In genomic region chr15:85576110-85576509, GRCm38 (mm10) we compare ENCODE assay signal across 10 mouse cellular contexts. TPM values are rescaled to one million over a fixed set of nuclear protein-coding genes. Genes with fewer than 3 reads are reported as not detected.
A peak's percentile ranks its signal among the peaks of the same experiment; 100 is the strongest.
DNase-seq lines count a peak whose midpoint lies in the region; ATAC-seq and TF ChIP-seq lines count a peak whose summit lies in the region.
"Had no signal": no experiment of that assay in that cellular context is flagged by ENCODE, and none has a peak within 500 bp of the region (broad histone marks: within the 10 kb centered on the region; RNA-seq: fewer than 3 reads in every experiment).

No protein-coding gene starts in this region.

- intact Hi-C loops in left cerebral cortex, adult 2 months (cut with DNase I) = no loop called here

- H3K4me3 ChIP-seq in left cerebral cortex, adult 2 months = peak overlapping the region; percentile 54
- peak overlapping the region; percentile 36 for H3K4me3 ChIP-seq in embryonic facial prominence, embryonic 14.5 days (ENCODE audit: low read depth, low read length)
- H3K4me3 ChIP-seq in limb, embryonic 11.5 days (ENCODE audit: low read depth, low read length) = peak overlapping the region; percentile 28; the same call in 1 of the 2 replicates
- H3K4me3 ChIP-seq in stomach, embryonic 14.5 days (ENCODE audit: low read depth, low read length) = peak overlapping the region; percentile 24; the same call in 1 of the 2 replicates

- peak overlapping the region; percentile 96 for H3K4me2 ChIP-seq in embryonic facial prominence, embryonic 14.5 days (ENCODE audit: low read depth, low read length)
- peak overlapping the region; percentile 53 for H3K4me2 ChIP-seq in limb, embryonic 11.5 days (ENCODE audit: low read depth, severe bottlenecking)
- peak overlapping the region; percentile 39 for H3K4me2 ChIP-seq in stomach, embryonic 14.5 days (replicated peaks; ENCODE audit: low read depth, low read length)

- H3K27me3 ChIP-seq in embryonic facial prominence, embryonic 14.5 days (replicated peaks; ENCODE audit: control insufficient read depth, insufficient read depth, low read length) = peaks cover 74% of the 10 kb centered on the region
- H3K27me3 ChIP-seq in limb, embryonic 11.5 days (ENCODE audit: control insufficient read depth, insufficient read depth, low read length) = peaks cover 57% of the 10 kb centered on the region
- peaks cover 66% of the 10 kb centered on the region for H3K27me3 ChIP-seq in stomach, embryonic 14.5 days (ENCODE audit: control insufficient read depth, insufficient read depth, low read length)
- H3K27me3 ChIP-seq: Patski had no signal

- H3K36me3 ChIP-seq in embryonic facial prominence, embryonic 14.5 days (ENCODE audit: control insufficient read depth, insufficient read depth, low read length) = no peaks in the 10 kb centered on the region
- H3K36me3 ChIP-seq in limb, embryonic 11.5 days (ENCODE audit: control insufficient read depth, insufficient read depth, low read length) = no peaks in the 10 kb centered on the region
- no peaks in the 10 kb centered on the region for H3K36me3 ChIP-seq in stomach, embryonic 14.5 days (ENCODE audit: control insufficient read depth, insufficient read depth, low read length)

- no peak for TF ChIP-seq CTCF in left cerebral cortex, adult 2 months (IDR thresholded peaks at IDR 0.05)

- peak overlapping the region; percentile 44 for H3K27ac ChIP-seq in left cerebral cortex, adult 2 months
- H3K27ac ChIP-seq in embryonic facial prominence, embryonic 14.5 days (replicated peaks; ENCODE audit: low read depth, low read length) = no peak overlapping the region
- H3K27ac ChIP-seq in limb, embryonic 11.5 days (replicated peaks; ENCODE audit: low read depth, low read length) = no peak overlapping the region
- no peak overlapping the region for H3K27ac ChIP-seq in stomach, embryonic 14.5 days (ENCODE audit: low read length)

- 3% methylated on average over 20 of the region's 20 CpGs for WGBS in embryonic facial prominence, embryonic 14.5 days
- 1% methylated on average over 20 of the region's 20 CpGs for WGBS in limb, embryonic 11.5 days
- WGBS in stomach, embryonic 14.5 days = 4% methylated on average over 20 of the region's 20 CpGs

- H3K9me3 ChIP-seq in embryonic facial prominence, embryonic 14.5 days (ENCODE audit: control insufficient read depth, low read length) = no peaks in the 10 kb centered on the region
- no peaks in the 10 kb centered on the region for H3K9me3 ChIP-seq in limb, embryonic 11.5 days (ENCODE audit: control insufficient read depth, low read length)
- no peaks in the 10 kb centered on the region for H3K9me3 ChIP-seq in stomach, embryonic 14.5 days (ENCODE audit: control insufficient read depth, low read depth, low read length)

- peaks cover 19% of the 10 kb centered on the region for H3K4me1 ChIP-seq in embryonic facial prominence, embryonic 14.5 days (ENCODE audit: control insufficient read depth, insufficient read depth, low read length)
- peaks cover 23% of the 10 kb centered on the region for H3K4me1 ChIP-seq in limb, embryonic 11.5 days (ENCODE audit: control insufficient read depth, insufficient read depth, low read length)
- peaks cover 26% of the 10 kb centered on the region for H3K4me1 ChIP-seq in stomach, embryonic 14.5 days (ENCODE audit: control insufficient read depth, insufficient read depth, low read length)

- no peak for DNase-seq in left cerebral cortex, adult 2 months (ENCODE audit: extremely low spot score in 1 of 2, low spot score in 2 of 2)
- DNase-seq in left cerebral cortex, adult 18-20 months (ENCODE audit: low spot score in 2 of 2) = no peak
- DNase-seq in embryonic facial prominence, embryonic 14.5 days (ENCODE audit: low spot score) = peak; percentile 73
- peak; percentile 60 for DNase-seq in limb, embryonic 11.5 days (ENCODE audit: low spot score)
- no peak for DNase-seq in left cerebral cortex, adult 9 months (ENCODE audit: low spot score in 2 of 2)
- no peak for DNase-seq in kidney, adult 9 months
- DNase-seq in adrenal gland, postnatal 14 days = no peak
- DNase-seq: cerebellum, adult 2 months had no signal

- H3K9ac ChIP-seq in embryonic facial prominence, embryonic 14.5 days (ENCODE audit: low read depth, low read length) = no peak overlapping the region
- H3K9ac ChIP-seq in limb, embryonic 11.5 days (ENCODE audit: low read length) = no peak overlapping the region
- no peak overlapping the region for H3K9ac ChIP-seq in stomach, embryonic 14.5 days (replicated peaks; ENCODE audit: low read depth, low read length)

- ATAC-seq in embryonic facial prominence, embryonic 14.5 days (ENCODE audit: low read depth) = no peak; the same call in 1 of the 2 replicates
- no peak for ATAC-seq in limb, embryonic 11.5 days (ENCODE audit: insufficient number of reproducible peaks, low FRiP score, low TSS enrichment, low read depth)
- ATAC-seq in stomach, embryonic 14.5 days (ENCODE audit: insufficient number of reproducible peaks, insufficient read depth, low FRiP score, low read depth) = no peak
- ATAC-seq: Patski had no signal

RNA-seq across cellular contexts. Expression of gene Wnt7b, which starts 6.2 kb away (rescaled TPM):
- total RNA-seq in left cerebral cortex, adult 2 months (2021) = 10 to 100 TPM; 33.8 to 35.5 TPM
- total RNA-seq in left cerebral cortex, adult 18-20 months (2021) = 10 to 100 TPM; 32.9 to 37.5 TPM
- 15.7 and 17.8 TPM in 2 replicates for polyA plus RNA-seq in embryonic facial prominence, embryonic 14.5 days (2014; fragmentation: Nextera tagmentation; extraction: Ambion mirVana)
- polyA plus RNA-seq in limb, embryonic 11.5 days (2014; fragmentation: Nextera tagmentation; extraction: Ambion mirVana) = 13.4 and 19.1 TPM in 2 replicates
- polyA plus RNA-seq in stomach, embryonic 14.5 days (2014; fragmentation: Nextera tagmentation; extraction: Ambion mirVana) = 0.75 and 2.5 TPM in 2 replicates
- total RNA-seq in adrenal gland, postnatal 14 days (2021) = 0.30 and 0.75 TPM in 2 replicates

Comparison
In these comparisons a context has a peak if more than half of its experiments do, and no peak if none do; other contexts are left out.
1. DNase-seq: peak in embryonic facial prominence, embryonic 14.5 days (single experiment) and limb, embryonic 11.5 days (single experiment); none in left cerebral cortex, adult 2 months (0 of 2), left cerebral cortex, adult 18-20 months (0 of 2), left cerebral cortex, adult 9 months (0 of 2), kidney, adult 9 months (single experiment) and adrenal gland, postnatal 14 days (single experiment).
2. H3K4me2 ChIP-seq: peak in every context shown above with its lines; median percentile 96 in embryonic facial prominence, embryonic 14.5 days; 53 in limb, embryonic 11.5 days; 39 in stomach, embryonic 14.5 days.
3. RNA of gene Wnt7b, which starts 6.2 kb away (total RNA-seq): 32.9 to 37.5 TPM in left cerebral cortex, adult 18-20 months and 33.8 to 35.5 TPM in left cerebral cortex, adult 2 months; 0.30 to 0.75 TPM in adrenal gland, postnatal 14 days; every median in the first group is over 10 times any median in the second.
4. Peak in every context shown above with its lines, with median percentiles within 50 percentile points of each other: H3K4me3 ChIP-seq.